Mouse (Mus musculus): Measurements from ENCODE around the gene Ptpdc1.

Gene Ptpdc1

GRCm38 (mm10) chr13:48655637-48656036, 30.2 kb upstream of the Ptpdc1 start:
- DNase-seq (ENCODE audit: low spot score), result peak; percentile 87

- peak; percentile 89 for DNase-seq (ENCODE audit: low spot score)
Observed at GRCm38 (mm10) chr13:48653788-48654770, 28.6 kb upstream of the Ptpdc1 start.

GRCm38 (mm10) chr13:48651132-48652065, 25.9 kb upstream of the Ptpdc1 start:
- DNase-seq (ENCODE audit: low spot score), result no peak

- DNase-seq (ENCODE audit: low spot score), result peak; percentile 55
Observed at GRCm38 (mm10) chr13:48650615-48651014, 25.2 kb upstream of the Ptpdc1 start.

GRCm38 (mm10) chr13:48646696-48647095, 21.2 kb upstream of the Ptpdc1 start:
- no peak for DNase-seq (ENCODE audit: low spot score)

GRCm38 (mm10) chr13:48643991-48644390, 18.5 kb upstream of the Ptpdc1 start:
- DNase-seq (ENCODE audit: low spot score), result no peak

- DNase-seq (ENCODE audit: low spot score), result no peak
Observed at GRCm38 (mm10) chr13:48643072-48643471, 17.6 kb upstream of the Ptpdc1 start.

GRCm38 (mm10) chr13:48639570-48639969, 14.1 kb upstream of the Ptpdc1 start:
- peak; percentile 88 for DNase-seq (ENCODE audit: low spot score)

GRCm38 (mm10) chr13:48637706-48638105, 12.2 kb upstream of the Ptpdc1 start:
- no peak for DNase-seq (ENCODE audit: low spot score)

GRCm38 (mm10) chr13:48631691-48632090, 6.2 kb upstream of the Ptpdc1 start:
- no peak for DNase-seq (ENCODE audit: low spot score)

- no peak for DNase-seq (ENCODE audit: low spot score)
Observed at GRCm38 (mm10) chr13:48624968-48625398, 481 bp downstream of the Ptpdc1 start.

- no peak for DNase-seq (ENCODE audit: low spot score)
Observed at GRCm38 (mm10) chr13:48618890-48619289, 6.6 kb downstream of the Ptpdc1 start.

- no peak for DNase-seq (ENCODE audit: low spot score)
Observed at GRCm38 (mm10) chr13:48617774-48618173, 7.7 kb downstream of the Ptpdc1 start.

- DNase-seq (ENCODE audit: low spot score), result no peak
Observed at GRCm38 (mm10) chr13:48614525-48614924, 10.9 kb downstream of the Ptpdc1 start.

GRCm38 (mm10) chr13:48609106-48609505, 16.4 kb downstream of the Ptpdc1 start:
- DNase-seq (ENCODE audit: low spot score), result no peak

- DNase-seq (ENCODE audit: low spot score), result no peak
Observed at GRCm38 (mm10) chr13:48604591-48604990, 20.9 kb downstream of the Ptpdc1 start.

GRCm38 (mm10) chr13:48603296-48603695, 22.2 kb downstream of the Ptpdc1 start:
- no peak for DNase-seq (ENCODE audit: low spot score)

GRCm38 (mm10) chr13:48594605-48595004, 30.9 kb downstream of the Ptpdc1 start:
- DNase-seq (ENCODE audit: low spot score), result no peak

GRCm38 (mm10) chr13:48594031-48594430, 31.4 kb downstream of the Ptpdc1 start:
- DNase-seq (ENCODE audit: low spot score), result peak; percentile 13

GRCm38 (mm10) chr13:48593181-48593580, 32.3 kb downstream of the Ptpdc1 start:
- DNase-seq (ENCODE audit: low spot score), result peak; percentile 33

- DNase-seq (ENCODE audit: low spot score), result no peak
Observed at GRCm38 (mm10) chr13:48590743-48591142, 34.7 kb downstream of the Ptpdc1 start.

- no peak for DNase-seq (ENCODE audit: low spot score)
Observed at GRCm38 (mm10) chr13:48587354-48587753, 38.1 kb downstream of the Ptpdc1 start.
